Mouse (Mus musculus): ENCODE measurements at regions not wholly inside any gene's neighbourhood (a gene's known extent, or its start where the extent isn't known, plus 50 kb on each side); places are given as distances from the start of the nearest gene placed in this dataset.

- TF ChIP-seq CTCF (IDR thresholded peaks at IDR 0.05; ENCODE audit: low read depth, low read length), result no peak
- TF ChIP-seq POLR2A (IDR thresholded peaks at IDR 0.05; ENCODE audit: borderline replicate concordance, low read depth, low read length), result no peak
Measured at GRCm38 (mm10) chr15:10901745-10902262, 50.3 kb upstream of the C1qtnf3 start.
